Mouse (Mus musculus) ES-Bruce4 (cell line): ENCODE data around the gene Myt1l. TPM values are rescaled to one million over a fixed set of nuclear protein-coding genes. Genes with fewer than 3 reads are reported as not detected.

Source experiments
- H3K27ac ChIP-seq: 2 replicates; pipeline ENCODE4 v1.5.1; 2012; ENCODE audit warnings: low read length, inconsistent platforms; ENCODE audit not compliant: insufficient read depth
- H3K27me3 ChIP-seq: 2 replicates; pipeline ENCODE4 v1.6.1; 2012; ENCODE audit warnings: mild to moderate bottlenecking, low read length, inconsistent platforms; ENCODE audit not compliant: control insufficient read depth, poor library complexity, insufficient read depth, severe bottlenecking
- H3K36me3 ChIP-seq: 2 replicates; pipeline ENCODE4 v1.6.1; 2012; ENCODE audit warnings: inconsistent platforms, mild to moderate bottlenecking, low read length, moderate library complexity; ENCODE audit not compliant: control insufficient read depth, poor library complexity, insufficient read depth, severe bottlenecking
- H3K4me1 ChIP-seq: one replicate; pipeline ENCODE4 v1.8.1; 2011; ENCODE audit warnings: low read length; ENCODE audit not compliant: control insufficient read depth, insufficient read depth
- H3K4me3 ChIP-seq: 2 replicates; pipeline ENCODE4 v1.5.1; 2011; ENCODE audit warnings: low read depth, mild to moderate bottlenecking, low read length
- H3K9ac ChIP-seq: 2 replicates; pipeline ENCODE4 v1.6.1; 2012; ENCODE audit warnings: low read depth, mild to moderate bottlenecking, inconsistent platforms; ENCODE audit not compliant: poor library complexity, severe bottlenecking
- H3K9me3 ChIP-seq: replicated peaks from 2 replicates; pipeline ENCODE4 v1.6.1; 2012; ENCODE audit warnings: mild to moderate bottlenecking, low read length, inconsistent platforms; ENCODE audit not compliant: control insufficient read depth, poor library complexity, insufficient read depth, severe bottlenecking
- CTCF ChIP-seq: IDR thresholded peaks from one replicate; pipeline ENCODE4 v1.8.1; 2011; ENCODE audit warnings: low read depth, low read length
- EP300 ChIP-seq: IDR thresholded peaks from 2 replicates; pipeline ENCODE4 v1.6.1; 2011; ENCODE audit warnings: low read depth, low read length; ENCODE audit not compliant: insufficient read depth
- POLR2A ChIP-seq: IDR thresholded peaks from one replicate; pipeline ENCODE4 v1.8.1; 2011; ENCODE audit warnings: low read length; ENCODE audit not compliant: insufficient read depth
- polyA plus RNA-seq: library from polyadenylated mRNA; stranded (reverse); fragments of >200 nt; gene quantifications from 2 replicates; pipeline ENCODE4 v1.2.4, GENCODE M21; 2011; ENCODE audit warnings: low read depth; ENCODE audit not compliant: missing spikeins, insufficient read depth, insufficient read length

Myt1l gene
- polyA plus RNA-seq, 1 experiment = not detected

DNA sequence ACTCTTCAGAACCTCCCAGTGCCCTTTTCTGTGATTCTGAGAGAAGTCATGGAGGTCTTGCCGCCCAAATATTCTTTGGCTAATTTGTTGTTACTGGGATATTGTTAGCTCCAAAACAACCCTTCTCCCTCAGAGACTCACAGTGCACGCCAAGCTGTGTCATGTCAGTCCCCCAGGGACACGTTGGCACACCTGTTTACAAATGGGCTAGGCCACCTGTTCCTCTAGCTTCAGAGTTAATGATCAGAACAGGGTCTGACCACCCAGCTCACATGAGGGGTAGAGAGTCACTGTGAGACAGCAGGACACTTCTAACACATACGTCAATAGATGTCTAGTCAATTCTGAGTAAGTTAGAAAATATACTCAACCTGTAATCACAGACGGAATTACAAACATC is 12.6 kb downstream of the Myt1l start:
- Histone ChIP-seq H3K9me3 (no peaks in the 10 kb centered on the region), H3K27me3 (no peaks in the 10 kb centered on the region), H3K4me1 (no peaks in the 10 kb centered on the region), H3K9ac (no peak overlapping the region), H3K36me3 (no peaks in the 10 kb centered on the region), H3K27ac (no peak overlapping the region), H3K4me3 (no peak overlapping the region)
- TF ChIP-seq EP300 (no peak), POLR2A (no peak), CTCF (no peak)

DNA sequence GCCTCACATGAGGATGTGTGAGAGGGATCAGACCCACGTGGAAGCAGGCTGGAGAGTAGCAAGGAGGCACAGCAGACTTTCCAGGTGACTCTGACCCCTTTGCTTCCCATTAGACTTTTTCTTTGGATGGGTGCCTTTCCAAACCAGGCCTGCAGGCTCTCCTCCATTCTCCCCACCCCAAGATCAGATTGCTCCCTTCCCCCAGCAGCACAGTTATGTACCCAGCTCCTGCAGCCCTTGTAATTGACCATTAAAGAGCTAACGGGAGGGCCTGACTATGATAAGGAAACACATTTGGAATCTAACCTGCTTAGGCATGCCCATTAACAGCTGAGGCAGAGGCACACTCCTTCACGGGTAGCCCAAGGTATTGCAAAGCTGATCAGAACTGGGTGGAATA is 17.9 kb downstream of the Myt1l start:
- Histone ChIP-seq H3K27ac (no peak overlapping the region), H3K4me3 (no peak overlapping the region), H3K9ac (no peak overlapping the region), H3K9me3 (no peaks in the 10 kb centered on the region), H3K4me1 (no peaks in the 10 kb centered on the region), H3K27me3 (no peaks in the 10 kb centered on the region), H3K36me3 (no peaks in the 10 kb centered on the region)
- TF ChIP-seq EP300 (no peak), CTCF (no peak), POLR2A (no peak)

DNA sequence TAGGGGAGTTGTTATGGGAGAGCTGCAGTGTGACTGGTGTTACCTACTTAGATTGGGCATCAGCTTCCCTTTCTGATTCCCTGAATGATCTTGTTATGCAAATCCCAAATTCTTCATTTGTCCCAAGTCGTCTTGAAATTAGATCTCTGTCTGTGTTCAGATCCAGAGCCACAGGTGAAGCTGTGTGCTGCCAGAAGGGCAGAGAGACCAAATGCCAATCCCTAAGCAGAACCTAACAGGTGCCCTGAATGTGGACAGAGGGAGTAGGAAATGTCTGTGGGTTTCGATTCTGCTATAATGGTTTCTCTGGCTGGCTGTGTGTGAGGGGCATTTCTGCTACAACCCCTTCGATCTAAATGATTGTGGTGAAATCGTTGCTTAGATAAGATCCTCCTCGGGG is 18.9 kb downstream of the Myt1l start:
- Histone ChIP-seq H3K4me1 (no peaks in the 10 kb centered on the region), H3K4me3 (no peak overlapping the region), H3K36me3 (no peaks in the 10 kb centered on the region), H3K27ac (no peak overlapping the region), H3K9ac (no peak overlapping the region), H3K9me3 (no peaks in the 10 kb centered on the region), H3K27me3 (no peaks in the 10 kb centered on the region)
- TF ChIP-seq EP300 (no peak), POLR2A (no peak), CTCF (no peak)

DNA sequence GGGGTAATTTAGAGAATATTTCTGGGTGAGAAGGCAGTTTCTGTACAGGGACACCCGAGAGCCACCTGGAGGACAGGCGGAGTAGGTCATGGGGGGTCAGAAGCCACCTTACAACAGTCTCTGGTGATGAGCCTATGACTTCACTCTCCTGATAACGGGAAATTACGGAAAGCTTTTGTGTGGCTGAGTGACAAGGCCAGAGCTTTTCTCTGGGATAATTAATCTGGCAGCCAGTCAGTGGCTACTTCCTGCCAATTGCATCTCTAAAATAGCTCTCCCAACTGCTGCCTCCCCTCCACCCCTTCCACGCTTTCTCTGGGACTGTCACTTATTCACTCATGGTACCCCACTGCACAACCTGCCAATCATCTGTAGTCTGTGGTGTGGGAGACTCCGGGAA is 19.6 kb downstream of the Myt1l start:
- Histone ChIP-seq H3K9ac (no peak overlapping the region), H3K9me3 (no peaks in the 10 kb centered on the region), H3K36me3 (no peaks in the 10 kb centered on the region), H3K27me3 (no peaks in the 10 kb centered on the region), H3K4me1 (no peaks in the 10 kb centered on the region), H3K4me3 (no peak overlapping the region), H3K27ac (no peak overlapping the region)
- TF ChIP-seq CTCF = no peak
- TF ChIP-seq EP300 = no peak
- no peak for TF ChIP-seq POLR2A

DNA sequence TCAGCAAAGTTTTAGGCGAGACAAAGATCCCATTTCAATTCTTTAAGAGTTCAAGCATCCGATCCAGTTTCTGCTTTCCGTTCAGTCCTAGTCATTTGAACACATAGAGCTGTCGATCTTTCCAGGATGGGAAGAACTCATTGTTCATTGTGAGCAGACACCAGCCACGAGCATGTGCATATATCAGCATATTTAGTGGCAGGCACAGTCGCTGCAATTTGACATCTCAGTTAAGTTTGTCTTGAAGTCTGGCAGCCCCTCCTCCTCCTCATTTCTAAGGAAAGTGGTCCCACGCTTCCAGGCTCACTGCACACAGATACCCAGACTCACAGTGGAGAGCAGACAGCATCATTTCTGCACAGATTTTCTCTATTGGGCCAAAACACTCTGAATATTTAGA is 25.0 kb downstream of the Myt1l start:
- no peak overlapping the region for H3K27ac ChIP-seq
- H3K9ac ChIP-seq = no peak overlapping the region
- no peaks in the 10 kb centered on the region for H3K4me1 ChIP-seq
- H3K9me3 ChIP-seq = no peaks in the 10 kb centered on the region
- no peaks in the 10 kb centered on the region for H3K36me3 ChIP-seq
- H3K4me3 ChIP-seq = no peak overlapping the region
- no peak for TF ChIP-seq EP300
- no peak for TF ChIP-seq POLR2A
- no peak for TF ChIP-seq CTCF
- H3K27me3 ChIP-seq = no peaks in the 10 kb centered on the region

DNA sequence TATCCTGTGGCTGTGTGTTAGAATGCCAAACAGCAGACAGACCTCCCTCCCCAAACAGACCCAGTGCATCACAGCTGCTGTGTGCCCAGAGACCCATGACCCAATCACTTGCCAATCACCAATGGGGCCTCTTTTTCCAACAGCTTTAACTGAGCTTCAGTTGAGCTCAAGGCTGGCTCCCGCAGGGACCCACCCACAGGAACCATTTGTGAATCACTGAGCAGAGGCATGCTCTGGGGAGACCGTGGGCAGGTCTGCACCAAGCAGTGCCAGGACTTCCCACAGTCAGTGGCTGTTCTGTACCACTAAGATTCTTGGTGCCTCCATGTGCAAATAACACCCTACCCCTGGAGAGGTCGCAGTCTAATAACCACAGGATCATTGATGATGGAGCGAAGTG is 27.5 kb downstream of the Myt1l start:
- no peaks in the 10 kb centered on the region for H3K27me3 ChIP-seq
- no peaks in the 10 kb centered on the region for H3K36me3 ChIP-seq
- no peak overlapping the region for H3K4me3 ChIP-seq
- H3K9me3 ChIP-seq = no peaks in the 10 kb centered on the region
- H3K9ac ChIP-seq = no peak overlapping the region
- TF ChIP-seq CTCF (no peak), POLR2A (no peak), EP300 (no peak)
- H3K4me1 ChIP-seq = no peaks in the 10 kb centered on the region
- no peak overlapping the region for H3K27ac ChIP-seq
